Mouse (Mus musculus): ENCODE data around the gene Obsl1.
A peak's percentile ranks its signal among the peaks of the same experiment; 100 is the strongest.

The Obsl1 gene

DNA sequence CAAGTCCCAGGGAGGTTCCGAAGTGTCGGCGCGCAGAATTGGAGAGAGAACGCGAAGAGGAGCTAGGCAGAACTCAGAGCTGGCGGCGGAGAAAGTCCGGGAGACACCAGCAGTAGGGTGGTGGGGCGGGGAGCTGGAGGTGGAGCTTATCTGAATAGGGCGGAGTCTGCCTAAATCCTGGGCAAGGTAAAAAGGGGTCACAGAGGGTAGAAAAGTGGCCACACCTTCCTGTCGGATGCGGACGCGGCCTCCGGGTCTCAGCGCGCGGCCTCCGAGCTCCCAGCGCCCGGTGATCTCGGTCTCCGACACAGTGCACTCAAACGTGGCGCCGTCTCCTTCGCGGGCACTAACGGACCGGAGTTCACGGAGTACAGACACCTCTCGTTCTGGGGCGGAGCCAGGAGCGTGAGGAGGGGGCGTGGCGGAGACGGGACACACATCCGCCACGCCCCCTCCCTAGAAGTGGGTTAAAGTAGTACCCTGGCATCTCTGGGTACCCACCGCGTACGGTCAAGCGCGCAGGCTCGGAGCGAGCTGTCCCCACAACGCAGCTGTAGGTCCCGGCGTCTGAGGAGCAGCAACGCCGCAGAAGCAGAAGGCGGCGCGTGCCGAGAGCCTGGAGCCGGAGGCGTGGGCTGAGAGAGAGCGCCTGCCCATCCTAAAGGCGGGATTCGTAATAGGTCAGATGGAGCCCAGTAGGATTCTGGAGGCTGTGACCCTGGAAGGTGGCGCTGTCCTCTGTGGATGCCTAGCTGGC lies 18.7 kb downstream of the Obsl1 start:
- DNase-seq (ENCODE audit: low spot score in 2 of 2), result peak; percentile 41 to 70

DNA sequence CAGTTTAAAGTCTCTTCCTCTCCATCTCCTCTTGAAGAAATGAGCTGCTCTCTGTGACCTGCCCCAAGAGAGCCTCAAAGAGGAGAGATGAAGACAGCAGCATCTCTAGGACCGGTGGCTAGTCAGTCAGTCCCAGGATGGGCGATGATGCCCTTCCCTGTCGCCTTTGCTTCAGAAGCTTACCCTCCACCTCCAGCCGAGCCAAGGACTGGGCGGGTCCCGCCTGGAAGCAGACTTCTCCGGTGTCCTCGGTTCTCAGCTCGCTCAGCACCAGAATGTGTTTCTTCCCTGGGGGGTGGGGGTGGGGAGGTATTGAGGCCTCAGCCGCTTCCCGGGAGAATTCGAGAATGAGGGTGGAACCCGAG lies 19.2 kb downstream of the Obsl1 start:
- no peak for DNase-seq (ENCODE audit: low spot score in 2 of 2)

DNA sequence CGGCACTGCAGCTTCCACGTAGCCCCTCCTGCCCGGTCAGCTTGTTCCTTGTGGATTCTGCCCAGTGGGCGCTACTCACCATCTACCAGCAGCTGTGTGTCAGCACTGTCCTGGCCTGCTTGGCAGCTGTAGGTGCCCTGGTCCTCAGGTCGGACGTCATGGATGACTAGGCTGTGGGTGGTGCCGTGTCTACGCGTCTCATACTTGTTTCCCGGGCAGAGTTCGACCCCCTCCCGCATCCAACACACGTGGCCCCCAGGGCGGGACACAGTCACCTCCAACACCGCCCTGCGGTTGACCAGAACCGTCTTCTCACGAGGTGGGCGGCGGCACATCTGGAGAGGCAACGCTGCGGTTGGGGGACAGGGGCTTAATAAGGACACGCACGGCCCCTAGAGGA lies 19.7 kb downstream of the Obsl1 start:
- DNase-seq (ENCODE audit: low spot score in 2 of 2), result no peak

DNA sequence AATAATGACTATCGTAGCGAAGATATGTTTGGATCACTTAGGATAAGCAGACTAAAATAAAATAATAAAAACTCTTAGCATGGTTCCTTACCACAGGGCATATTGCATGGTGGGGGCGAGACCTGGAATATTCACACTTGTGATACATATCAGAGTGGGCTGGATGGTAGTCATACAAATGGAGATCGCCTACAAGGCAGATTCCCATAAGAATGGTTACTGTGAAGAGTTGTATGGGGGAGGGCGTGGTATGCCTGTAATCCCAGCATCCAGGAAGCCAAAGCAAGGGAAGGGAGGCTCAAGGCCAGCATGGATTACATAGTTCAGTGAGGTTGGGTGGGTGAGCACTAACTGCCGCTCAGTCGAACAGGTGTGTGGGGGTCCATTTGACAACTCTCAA lies 25.5 kb downstream of the Obsl1 start:
- no peak for DNase-seq (ENCODE audit: low spot score in 2 of 2)

DNA sequence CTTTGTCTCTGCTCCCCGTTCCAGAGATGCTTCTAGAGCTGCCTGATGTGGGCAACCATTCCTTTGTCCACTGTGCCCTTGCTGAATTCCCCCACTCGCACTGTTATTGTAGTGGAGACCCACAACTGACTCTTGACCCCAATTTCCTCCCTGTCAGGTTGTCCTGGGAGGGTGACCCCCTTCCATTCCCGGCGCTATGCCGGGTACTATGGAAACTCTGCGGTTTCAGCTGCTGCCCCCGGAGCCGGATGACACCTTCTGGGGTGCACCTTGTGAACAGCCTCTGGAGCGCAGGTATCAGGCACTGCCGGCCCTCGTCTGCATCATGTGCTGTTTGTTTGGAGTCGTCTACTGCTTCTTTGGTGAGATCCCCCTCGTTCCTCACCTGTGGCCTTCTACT lies 26.2 kb downstream of the Obsl1 start:
- no peak for DNase-seq (ENCODE audit: low spot score in 2 of 2)

DNA sequence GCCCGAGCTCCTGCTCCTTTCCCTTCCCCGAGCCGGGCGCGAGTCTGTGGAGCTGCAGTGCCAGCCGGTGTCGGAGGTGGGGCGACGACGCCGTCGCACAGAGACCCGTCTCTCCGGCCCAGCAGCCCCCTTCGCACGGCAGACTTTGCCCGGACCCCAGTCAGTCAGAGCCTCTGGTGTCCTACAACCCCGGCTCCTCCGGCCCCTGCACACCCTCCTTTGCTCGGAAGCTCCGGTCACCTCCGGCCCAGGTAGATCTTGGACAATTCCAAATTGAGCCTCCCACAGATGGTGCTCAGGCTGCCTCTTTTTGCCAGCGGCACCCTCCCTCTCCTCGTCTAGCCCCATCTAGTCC lies 26.6 kb downstream of the Obsl1 start:
- no peak for DNase-seq (ENCODE audit: low spot score in 2 of 2)

DNA sequence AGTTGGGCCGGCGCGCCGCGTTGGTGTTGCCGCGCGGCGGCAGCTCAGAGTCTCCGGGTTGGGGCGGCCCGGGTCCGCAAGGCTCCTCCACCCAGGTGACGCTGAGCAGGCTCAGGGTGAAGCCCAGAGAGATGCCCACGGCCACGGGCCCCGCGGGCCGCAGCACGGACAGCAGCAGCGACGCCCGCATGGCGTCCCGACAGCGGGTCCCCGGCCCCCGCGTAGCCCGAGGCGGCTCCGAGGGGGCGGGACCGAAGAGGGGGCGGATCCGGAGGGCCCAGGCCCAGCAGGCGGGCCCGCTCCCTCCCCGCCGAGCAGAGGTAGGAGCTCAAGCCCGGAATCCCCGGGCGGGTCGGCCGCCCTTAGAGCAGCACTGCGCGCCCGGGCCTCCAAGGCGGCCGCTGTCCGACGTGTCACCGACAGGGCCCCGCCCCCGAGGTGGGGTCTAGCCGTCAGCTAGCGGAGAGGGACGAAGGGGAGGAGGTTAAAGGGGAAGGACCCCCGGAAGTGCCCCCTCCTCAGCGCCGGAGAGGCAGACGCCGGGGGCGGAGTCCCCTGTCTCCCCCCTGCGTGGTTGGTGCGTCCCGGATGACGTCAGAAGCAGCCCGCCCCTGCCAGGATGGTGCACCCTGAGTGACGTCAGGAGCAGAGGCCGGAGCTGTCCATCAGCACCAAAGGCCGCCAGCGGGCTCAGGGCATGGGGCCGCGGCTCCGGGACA lies 27.2 kb downstream of the Obsl1 start, which contains the start of the genes Chpf and Tmem198:
Gene Chpf, minus strand, starts transcription at position 392 of the 719 bp plus-strand sequence.
Gene Tmem198, plus strand, starts transcription at position 617 of the 719 bp plus-strand sequence.
- peak; percentile 92 to 93 for DNase-seq (ENCODE audit: low spot score in 2 of 2)

DNA sequence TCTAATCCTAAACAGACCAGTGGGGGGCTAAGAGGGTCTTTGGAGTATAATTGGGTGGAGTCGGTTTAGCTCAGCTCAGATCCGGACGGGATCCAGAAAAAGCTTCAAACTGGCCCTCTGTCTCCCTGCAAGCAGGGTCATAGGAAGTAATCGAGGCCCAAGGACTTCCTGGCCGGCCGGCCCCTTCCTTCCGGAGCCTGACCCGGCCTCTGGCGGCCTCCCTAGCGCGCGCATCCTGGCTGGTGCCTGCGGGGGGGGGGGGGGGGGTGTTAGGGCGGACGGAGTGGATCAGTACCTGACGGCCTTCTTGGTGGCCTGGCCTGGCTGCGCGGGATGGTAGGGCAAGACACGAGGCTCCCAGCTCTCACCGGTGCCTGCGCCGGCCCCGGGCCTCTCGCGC lies 27.8 kb downstream of the Obsl1 start:
- no peak for DNase-seq (ENCODE audit: low spot score in 2 of 2)

DNA sequence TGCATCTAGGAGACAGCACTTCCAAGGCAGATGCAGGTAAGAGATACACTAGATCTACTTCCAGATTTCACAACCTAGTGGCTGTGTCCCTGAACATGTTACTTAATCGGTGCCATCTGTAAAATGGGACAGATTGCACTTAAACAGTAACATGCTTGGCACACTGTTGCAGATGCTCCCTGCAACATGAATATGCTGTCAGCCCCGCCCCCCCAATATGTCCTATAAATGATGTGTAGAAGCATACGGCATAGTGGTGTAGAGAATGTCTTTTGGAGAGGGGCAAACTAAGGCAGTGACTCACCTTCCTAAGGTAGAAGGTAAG lies 28.3 kb downstream of the Obsl1 start:
- no peak for DNase-seq (ENCODE audit: low spot score in 2 of 2)

DNA sequence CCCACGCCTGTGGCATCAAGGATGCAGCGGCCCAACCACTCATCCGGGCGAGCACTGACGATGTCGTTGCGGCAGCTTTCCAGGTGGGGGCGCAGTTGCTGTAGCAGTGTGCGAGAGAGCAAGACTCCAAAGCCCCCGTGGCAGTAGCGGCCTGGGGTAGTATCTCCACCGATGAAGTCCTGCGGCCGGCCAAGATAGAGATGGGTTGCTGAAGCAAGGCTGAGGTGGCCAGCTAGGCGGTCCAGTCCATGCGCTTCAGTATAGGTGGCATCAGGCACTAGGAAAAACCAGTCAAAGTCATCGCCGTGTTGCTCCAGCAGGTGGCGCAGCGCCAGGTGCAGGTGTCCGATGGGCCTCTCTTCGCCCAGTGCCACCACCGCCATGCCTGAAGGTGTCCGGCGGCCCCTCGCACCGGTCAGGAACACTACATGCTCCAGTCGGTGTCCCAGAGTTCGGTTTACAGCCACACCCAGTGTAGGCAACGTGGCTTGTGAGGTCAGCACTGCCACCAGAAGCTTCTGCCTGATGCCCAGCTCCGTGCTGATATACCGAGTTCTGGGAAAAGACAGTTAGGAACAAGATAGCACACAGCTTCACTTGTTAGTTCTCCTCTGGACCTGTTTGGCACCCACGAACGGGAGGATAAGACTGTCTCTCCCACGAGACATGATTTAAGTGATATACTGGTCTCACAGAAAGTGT lies 28.8 kb downstream of the Obsl1 start:
- peak; percentile 66 to 90 for DNase-seq (ENCODE audit: low spot score in 2 of 2)

DNA sequence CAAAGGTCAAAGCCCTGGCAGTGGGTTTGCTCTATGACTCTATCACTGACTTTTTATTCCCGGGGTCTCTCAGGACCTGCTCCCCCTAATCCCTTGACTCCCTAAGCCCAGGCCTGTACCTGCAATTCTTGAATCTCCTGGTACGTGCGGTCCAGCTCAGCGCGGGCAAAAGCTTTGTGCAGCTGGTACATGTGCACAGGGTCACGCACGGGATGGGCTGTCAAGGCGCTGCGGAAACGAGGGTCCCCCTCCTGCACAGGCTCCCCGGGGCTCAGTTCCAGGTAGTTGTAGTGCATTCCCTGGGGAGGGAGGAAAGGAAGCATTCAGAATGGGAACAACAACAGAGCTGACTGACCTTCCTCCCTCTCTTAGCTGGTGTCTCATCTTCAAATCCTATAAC lies 29.8 kb downstream of the Obsl1 start:
- DNase-seq (ENCODE audit: low spot score in 2 of 2), result no peak

DNA sequence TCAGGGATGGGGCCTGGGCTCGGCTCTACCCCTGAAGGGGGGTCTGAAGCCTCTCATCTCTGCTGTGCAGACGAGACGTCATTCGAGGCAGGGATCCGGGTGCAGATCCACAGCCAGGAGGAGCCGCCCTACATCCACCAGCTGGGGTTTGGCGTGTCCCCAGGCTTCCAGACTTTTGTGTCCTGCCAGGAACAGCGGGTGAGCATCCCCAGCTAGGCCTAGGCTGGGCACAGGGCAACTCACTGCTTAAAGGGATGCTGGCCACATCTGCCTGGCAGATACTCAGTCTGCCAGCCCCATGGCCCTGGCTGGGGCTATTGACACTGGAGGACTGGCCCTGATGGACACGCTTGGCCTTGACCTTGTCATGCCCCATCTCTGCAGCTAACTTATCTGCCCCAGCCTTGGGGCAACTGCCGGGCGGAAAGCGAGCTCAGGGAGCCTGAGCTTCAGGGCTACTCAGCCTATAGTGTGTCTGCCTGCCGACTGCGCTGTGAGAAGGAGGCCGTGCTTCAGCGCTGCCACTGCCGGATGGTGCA lies 36.9 kb downstream of the Obsl1 start:
- DNase-seq (ENCODE audit: low spot score in 2 of 2), result no peak

DNA sequence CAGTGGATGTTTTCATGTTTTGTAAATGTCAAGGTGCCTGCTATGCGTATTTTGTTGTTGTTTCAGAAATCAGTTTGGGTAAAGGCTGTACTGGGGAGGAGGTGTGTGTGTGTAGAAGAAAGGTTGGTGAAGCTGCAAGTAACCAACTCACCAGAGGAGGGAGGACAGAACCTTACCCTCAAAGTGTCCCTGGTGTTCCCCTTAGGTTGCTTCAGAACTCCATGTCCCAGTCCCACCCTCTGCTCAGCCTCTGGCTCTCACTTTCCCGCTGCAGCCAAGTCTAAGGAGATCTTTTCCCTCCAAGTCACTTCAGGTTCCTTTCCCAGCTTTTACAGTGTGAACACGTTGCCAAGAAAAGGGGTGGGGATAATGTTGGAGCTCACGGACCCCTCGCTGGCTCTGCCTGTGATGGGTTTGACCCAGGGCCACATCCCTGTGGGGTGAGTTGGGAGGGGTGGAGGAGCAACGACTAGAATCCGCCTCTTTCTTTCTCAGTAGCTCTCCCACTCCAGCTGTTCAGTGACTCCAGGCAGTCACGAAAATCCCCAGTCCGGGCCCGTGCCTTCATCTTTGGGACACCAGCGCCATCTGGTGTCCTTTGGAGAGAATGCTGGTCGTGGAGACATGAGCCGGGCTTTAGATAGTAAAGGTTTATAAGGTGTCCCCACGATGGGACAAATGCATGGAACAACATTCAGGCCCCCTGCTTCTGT lies 38.9 kb downstream of the Obsl1 start:
- peak; percentile 58 to 75 for DNase-seq (ENCODE audit: low spot score in 2 of 2)

DNA sequence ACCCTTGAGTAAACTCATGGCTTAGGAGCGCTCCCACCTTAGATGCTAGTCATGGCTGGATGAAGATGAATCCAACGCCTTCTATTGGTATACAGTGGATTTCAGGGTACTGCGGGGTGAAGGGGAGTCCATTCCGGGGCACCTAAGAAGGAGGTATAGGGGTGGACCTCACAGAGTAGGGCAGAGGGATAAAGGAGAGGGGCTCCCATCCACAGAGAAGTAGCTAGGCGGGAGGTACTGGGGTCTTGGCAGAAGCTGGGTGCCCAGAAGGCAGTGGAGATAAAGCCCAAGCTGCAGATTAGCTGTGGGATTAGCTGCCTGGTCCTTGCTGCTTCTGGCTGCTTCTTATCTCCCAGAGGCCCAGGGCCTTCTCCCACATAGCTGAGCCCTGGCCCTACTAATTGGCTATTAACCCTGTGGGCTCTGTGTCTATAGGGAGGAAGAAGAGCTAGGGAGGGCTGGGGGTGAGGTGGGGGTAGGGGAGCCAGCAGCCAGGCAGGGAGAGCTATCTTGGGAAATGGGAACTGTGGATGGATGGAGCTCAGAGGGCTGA lies 42.5 kb downstream of the Obsl1 start:
- DNase-seq (ENCODE audit: low spot score in 2 of 2), result no peak

DNA sequence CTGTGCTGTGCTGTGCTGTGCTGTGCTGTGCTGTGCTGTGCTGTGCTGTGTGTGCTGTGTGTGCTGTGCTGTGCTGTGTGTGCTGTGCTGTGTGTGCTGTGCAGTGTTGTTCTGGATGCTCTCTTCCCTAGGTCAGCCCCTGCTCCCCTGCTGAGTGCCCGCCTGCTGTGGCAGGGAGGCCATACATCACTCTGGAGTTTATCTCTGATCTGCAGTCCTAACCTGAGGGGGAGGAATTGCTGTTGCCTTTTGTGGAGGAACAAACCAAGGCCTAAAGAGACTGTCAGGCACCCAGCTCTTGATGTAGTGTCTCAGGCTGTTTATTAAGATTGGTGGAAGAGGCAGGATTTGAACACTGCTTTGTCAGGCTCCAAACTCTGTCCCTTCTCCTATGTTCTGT lies 43.6 kb downstream of the Obsl1 start:
- DNase-seq (ENCODE audit: low spot score in 2 of 2), result no peak

DNA sequence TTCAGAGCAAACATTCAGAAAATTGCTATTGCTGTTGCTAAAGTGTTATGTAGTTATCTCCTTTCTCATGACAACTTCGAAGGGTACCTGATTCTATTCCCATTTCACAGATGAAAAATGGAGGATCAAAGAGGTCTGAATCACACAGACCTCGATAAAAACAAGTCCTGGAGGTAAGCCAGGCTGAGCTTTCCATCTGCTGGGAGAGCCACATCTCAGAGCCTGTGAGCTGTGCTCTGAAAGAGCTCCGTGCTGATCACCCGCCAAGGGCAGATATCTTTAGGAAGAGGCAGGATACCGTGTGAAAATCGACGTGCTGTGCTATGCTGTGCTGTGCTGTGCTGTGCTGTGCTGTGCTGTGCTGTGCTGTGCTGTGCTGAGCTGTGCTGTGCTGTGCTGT lies 46.0 kb downstream of the Obsl1 start:
- DNase-seq (ENCODE audit: low spot score in 2 of 2), result no peak

DNA sequence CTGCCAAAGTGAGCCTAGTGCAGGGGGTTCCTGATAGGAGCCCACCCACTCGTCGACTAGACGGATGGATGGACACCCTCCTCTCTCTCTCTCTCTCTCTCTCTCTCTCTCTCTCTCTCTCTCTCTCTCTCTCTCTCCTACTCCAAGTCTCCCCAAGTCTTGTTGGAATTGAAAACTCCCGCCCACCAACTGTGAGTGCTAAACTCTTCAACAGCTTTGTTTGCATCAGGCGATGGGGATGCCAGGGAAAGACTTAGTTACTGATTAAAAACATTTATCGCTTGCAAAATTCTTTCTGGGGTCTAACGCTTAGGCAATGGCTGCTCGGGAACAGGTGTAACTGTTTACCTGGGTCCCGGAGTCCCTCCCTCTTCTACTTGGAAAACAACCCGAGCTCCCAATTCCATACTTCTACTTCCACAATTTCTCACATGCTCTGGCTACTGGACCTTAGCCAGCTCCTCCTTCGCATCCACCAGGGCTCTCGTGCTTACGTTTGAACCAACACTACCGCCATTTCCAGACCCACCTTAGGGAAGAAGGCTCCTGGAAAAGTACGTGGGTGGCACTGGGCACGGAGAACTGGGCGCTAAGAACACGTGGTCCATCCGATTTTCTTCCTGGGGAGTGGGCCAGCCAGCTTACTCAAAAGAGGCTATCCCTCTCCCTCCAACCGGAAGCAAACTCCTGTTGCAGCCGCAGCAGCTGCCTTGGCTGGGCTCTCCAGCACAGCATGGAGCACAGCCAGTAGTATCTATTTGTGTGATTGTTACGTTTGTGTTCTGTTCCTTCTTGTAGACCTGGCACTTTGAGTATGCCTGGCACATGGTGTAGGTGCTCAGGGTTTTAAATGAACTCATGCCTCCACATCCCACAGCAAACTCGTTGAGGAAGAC lies 47.2 kb downstream of the Obsl1 start:
- no peak for DNase-seq (ENCODE audit: low spot score in 2 of 2)

DNA sequence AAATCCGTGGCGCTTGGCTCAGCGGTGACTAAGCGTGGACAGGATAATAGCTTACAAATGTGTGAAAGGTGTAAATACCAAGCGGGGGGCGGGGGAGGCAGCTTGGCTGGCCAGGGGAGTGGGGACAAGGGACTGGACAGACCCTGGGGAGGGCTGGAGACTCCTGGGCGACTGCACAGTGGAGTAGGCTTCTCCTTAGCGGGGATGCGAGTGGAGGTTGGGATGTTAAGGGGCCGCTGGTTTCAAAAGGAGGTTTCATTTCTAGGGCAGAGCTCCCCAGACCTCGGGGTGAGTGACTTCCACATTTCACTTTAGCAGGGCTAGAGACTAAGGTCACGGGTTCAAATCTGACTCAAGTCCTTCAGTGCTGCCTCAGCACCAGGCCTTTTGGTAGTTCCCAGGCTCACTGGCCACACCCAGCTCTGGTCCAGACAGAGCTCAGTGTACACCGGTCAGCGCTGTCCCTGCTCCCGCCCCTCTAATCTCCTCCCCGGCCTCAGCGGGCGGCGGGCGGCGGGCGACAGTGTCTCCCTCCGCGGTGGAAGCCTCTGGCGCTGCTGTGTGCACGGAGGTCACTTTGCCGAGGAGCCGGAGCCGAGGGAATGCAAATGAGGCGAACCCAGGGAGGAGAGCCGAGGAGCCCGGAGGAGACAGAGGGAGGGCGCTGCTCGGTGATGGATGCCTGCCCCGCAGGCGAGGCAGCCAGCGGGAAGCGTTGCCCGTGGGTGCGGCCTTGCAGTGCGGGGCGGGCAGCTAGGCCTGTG lies 48.0 kb downstream of the Obsl1 start:
- peak in 1 of 2 experiments; percentile 37 for DNase-seq (ENCODE audit: low spot score in 2 of 2)

DNA sequence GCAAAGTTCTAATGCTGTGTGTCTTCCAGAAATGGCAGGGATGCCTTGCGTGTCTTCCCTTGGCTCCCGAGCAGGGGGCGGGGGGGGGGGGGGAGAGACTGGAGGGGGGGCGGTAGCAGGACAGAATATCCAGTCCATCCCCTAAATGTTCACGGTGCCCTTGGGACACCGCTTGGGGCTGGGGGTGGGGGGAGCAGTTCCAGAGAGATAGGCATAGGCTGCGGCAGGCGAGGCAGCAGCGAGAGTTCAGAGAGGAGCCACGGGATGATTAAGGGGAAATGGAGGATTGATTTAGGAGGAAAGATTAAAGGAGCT lies 48.6 kb downstream of the Obsl1 start:
- DNase-seq (ENCODE audit: low spot score in 2 of 2), result no peak
